Mouse (Mus musculus) hindbrain, embryonic 11.5 days (tissue): ENCODE measurements around the gene Rsl24d1. TPM values are rescaled to one million over a fixed set of nuclear protein-coding genes. Genes with fewer than 3 reads are reported as not detected.
"Not testable (repeated sequence)": the region's sequence is repeated elsewhere in the genome, so short reads cannot be mapped to it uniquely, and the experiment has no call there.

Experiments used
- ATAC-seq: fragments of 200-750 bp; cut with Nextera tagmentation; 2 replicates; pipeline ENCODE4 v1.8.0; 2017; ENCODE audit warnings: mild to moderate bottlenecking, moderate TSS enrichment, moderate library complexity; ENCODE audit not compliant: low FRiP score
- DNase-seq: peaks from one replicate; pipeline ENCODE4 v3.0.0-alpha.2; 2015; ENCODE audit warnings: low spot score
- H3K27ac ChIP-seq: fragments of 300-500 bp; sonication (generic); 2 replicates; pipeline ENCODE4 v1.5.1; 2014; ENCODE audit warnings: mild to moderate bottlenecking, low read depth, low read length
- H3K27me3 ChIP-seq: fragments of 300-500 bp; sonication (generic); 2 replicates; pipeline ENCODE4 v1.6.1; 2014; ENCODE audit warnings: mild to moderate bottlenecking, low read length, moderate library complexity, mixed read lengths; ENCODE audit not compliant: control insufficient read depth, insufficient read depth
- H3K36me3 ChIP-seq: fragments of 300-500 bp; sonication (generic); 2 replicates; pipeline ENCODE4 v1.6.1; 2014; ENCODE audit warnings: mild to moderate bottlenecking, low read length, moderate library complexity, mixed read lengths; ENCODE audit not compliant: control insufficient read depth, insufficient read depth
- H3K4me1 ChIP-seq: fragments of 300-500 bp; sonication (generic); replicated peaks from 2 replicates; pipeline ENCODE4 v1.6.1; 2014; ENCODE audit warnings: low read length, mixed read lengths; ENCODE audit not compliant: control insufficient read depth, insufficient read depth
- H3K4me2 ChIP-seq: fragments of 300-500 bp; sonication (generic); replicated peaks from 2 replicates; pipeline ENCODE4 v1.6.1; 2014; ENCODE audit warnings: mild to moderate bottlenecking, low read depth, low read length
- H3K4me3 ChIP-seq: fragments of 300-500 bp; sonication (generic); 2 replicates; pipeline ENCODE4 v1.5.1; 2014; ENCODE audit warnings: low read depth, low read length
- H3K9ac ChIP-seq: fragments of 300-500 bp; sonication (generic); 2 replicates; pipeline ENCODE4 v1.6.1; 2014; ENCODE audit warnings: low read depth, low read length
- H3K9me3 ChIP-seq: fragments of 300-500 bp; sonication (generic); 2 replicates; pipeline ENCODE4 v1.6.1; 2016; ENCODE audit warnings: low read length; ENCODE audit not compliant: control insufficient read depth
- WGBS: fragments of 180-500 bp; shearing (Covaris S2); extraction: QIAGEN DNeasy Blood & Tissue Kit; methylation state at CpG from one replicate; pipeline ENCODE4 v1.1.7; 2014; 5-methylcytosine and 5-hydroxymethylcytosine counted together
- polyA plus RNA-seq: library from polyadenylated mRNA; unstranded; fragments of >200 nt; fragmentation: Nextera tagmentation; extraction: Ambion mirVana; gene quantifications from 2 replicates; pipeline ENCODE4 v1.2.1, GENCODE M21; 2014

Gene Rsl24d1
- polyA plus RNA-seq, 1 experiment from 2014 or later, result 162 TPM

- H3K4me3 ChIP-seq, H3K27ac ChIP-seq, H3K9me3 ChIP-seq, H3K4me2 ChIP-seq, H3K27me3 ChIP-seq, DNase-seq, ATAC-seq, H3K4me1 ChIP-seq, H3K36me3 ChIP-seq, H3K9ac ChIP-seq: not testable (repeated sequence)
- 87% methylated on average over 10 of the region's 12 CpGs for WGBS
Measured at GRCm38 (mm10) chr9:73079349-73079748, 33.9 kb upstream of the Rsl24d1 start.

GRCm38 (mm10) chr9:73079801-73080325, 33.4 kb upstream of the Rsl24d1 start:
- Histone ChIP-seq H3K4me1 (no peaks in the 10 kb centered on the region), H3K27me3 (no peaks in the 10 kb centered on the region), H3K9me3 (no peaks in the 10 kb centered on the region), H3K4me2 (no peak overlapping the region), H3K9ac (no peak overlapping the region), H3K36me3 (no peaks in the 10 kb centered on the region), H3K27ac (no peak overlapping the region), H3K4me3 (no peak overlapping the region)
- ATAC-seq (no peak), DNase-seq (no peak)
- 30% methylated on average over 7 of the region's 7 CpGs for WGBS

- no peak overlapping the region for H3K4me3 ChIP-seq
- no peak for DNase-seq
- no peaks in the 10 kb centered on the region for H3K27me3 ChIP-seq
- no peak overlapping the region for H3K4me2 ChIP-seq
- H3K9ac ChIP-seq, result no peak overlapping the region
- H3K36me3 ChIP-seq, result no peaks in the 10 kb centered on the region
- no peaks in the 10 kb centered on the region for H3K9me3 ChIP-seq
- no peak overlapping the region for H3K27ac ChIP-seq
- no peaks in the 10 kb centered on the region for H3K4me1 ChIP-seq
- WGBS, result 76% methylated on average over 8 of the region's 8 CpGs
- no peak for ATAC-seq
Measured at GRCm38 (mm10) chr9:73082291-73083000, 30.8 kb upstream of the Rsl24d1 start.

- H3K4me2 ChIP-seq, result no peak overlapping the region
- H3K27ac ChIP-seq, result no peak overlapping the region
- H3K9me3 ChIP-seq, result no peaks in the 10 kb centered on the region
- no peak overlapping the region for H3K9ac ChIP-seq
- no peak overlapping the region for H3K4me3 ChIP-seq
- no peaks in the 10 kb centered on the region for H3K27me3 ChIP-seq
- 79% methylated on average over 6 of the region's 6 CpGs for WGBS
- ATAC-seq, result no peak
- H3K4me1 ChIP-seq, result no peaks in the 10 kb centered on the region
- no peak for DNase-seq
- H3K36me3 ChIP-seq, result no peaks in the 10 kb centered on the region
Measured at GRCm38 (mm10) chr9:73083956-73084355, 29.3 kb upstream of the Rsl24d1 start.

- Histone ChIP-seq H3K9ac (no peak overlapping the region), H3K4me1 (no peaks in the 10 kb centered on the region), H3K4me2 (no peak overlapping the region), H3K4me3 (no peak overlapping the region), H3K27me3 (no peaks in the 10 kb centered on the region), H3K27ac (no peak overlapping the region), H3K36me3 (no peaks in the 10 kb centered on the region), H3K9me3 (no peaks in the 10 kb centered on the region)
- DNase-seq (no peak), ATAC-seq (no peak)
- WGBS, result 87% methylated on average over 6 of the region's 6 CpGs
Measured at GRCm38 (mm10) chr9:73085845-73086244, 27.4 kb upstream of the Rsl24d1 start.

GRCm38 (mm10) chr9:73087121-73087520, 26.1 kb upstream of the Rsl24d1 start:
- H3K36me3 ChIP-seq, result no peaks in the 10 kb centered on the region
- DNase-seq (no peak), ATAC-seq (no peak)
- H3K9ac ChIP-seq, result no peak overlapping the region
- no peak overlapping the region for H3K27ac ChIP-seq
- 64% methylated on average over 8 of the region's 8 CpGs for WGBS
- H3K4me3 ChIP-seq, result no peak overlapping the region
- H3K4me1 ChIP-seq, result no peaks in the 10 kb centered on the region
- no peaks in the 10 kb centered on the region for H3K9me3 ChIP-seq
- no peak overlapping the region for H3K4me2 ChIP-seq
- H3K27me3 ChIP-seq, result no peaks in the 10 kb centered on the region

- Histone ChIP-seq H3K9me3 (no peaks in the 10 kb centered on the region), H3K4me2 (no peak overlapping the region), H3K4me3 (no peak overlapping the region), H3K4me1 (no peaks in the 10 kb centered on the region), H3K27me3 (no peaks in the 10 kb centered on the region), H3K36me3 (no peaks in the 10 kb centered on the region), H3K9ac (no peak overlapping the region), H3K27ac (no peak overlapping the region)
- DNase-seq (no peak), ATAC-seq (no peak)
- WGBS, result 78% methylated on average over 5 of the region's 5 CpGs
Measured at GRCm38 (mm10) chr9:73087581-73087980, 25.6 kb upstream of the Rsl24d1 start.

- Histone ChIP-seq H3K9ac (no peak overlapping the region), H3K36me3 (no peaks in the 10 kb centered on the region), H3K4me1 (no peaks in the 10 kb centered on the region), H3K27ac (no peak overlapping the region), H3K27me3 (no peaks in the 10 kb centered on the region), H3K4me3 (no peak overlapping the region), H3K4me2 (no peak overlapping the region), H3K9me3 (no peaks in the 10 kb centered on the region)
- ATAC-seq, result no peak
- 76% methylated on average over 16 of the region's 16 CpGs for WGBS
- DNase-seq, result no peak
Measured at GRCm38 (mm10) chr9:73089222-73089920, 23.9 kb upstream of the Rsl24d1 start.

GRCm38 (mm10) chr9:73090121-73090520, 23.1 kb upstream of the Rsl24d1 start:
- no peaks in the 10 kb centered on the region for H3K4me1 ChIP-seq
- H3K27me3 ChIP-seq, result no peaks in the 10 kb centered on the region
- WGBS, result 80% methylated on average over 10 of the region's 10 CpGs
- H3K27ac ChIP-seq, result no peak overlapping the region
- H3K4me2 ChIP-seq, result no peak overlapping the region
- no peaks in the 10 kb centered on the region for H3K9me3 ChIP-seq
- DNase-seq (no peak), ATAC-seq (no peak)
- H3K4me3 ChIP-seq, result no peak overlapping the region
- no peaks in the 10 kb centered on the region for H3K36me3 ChIP-seq
- H3K9ac ChIP-seq, result no peak overlapping the region
